Mouse (Mus musculus): ENCODE data around the gene Serpina5.

DNA sequence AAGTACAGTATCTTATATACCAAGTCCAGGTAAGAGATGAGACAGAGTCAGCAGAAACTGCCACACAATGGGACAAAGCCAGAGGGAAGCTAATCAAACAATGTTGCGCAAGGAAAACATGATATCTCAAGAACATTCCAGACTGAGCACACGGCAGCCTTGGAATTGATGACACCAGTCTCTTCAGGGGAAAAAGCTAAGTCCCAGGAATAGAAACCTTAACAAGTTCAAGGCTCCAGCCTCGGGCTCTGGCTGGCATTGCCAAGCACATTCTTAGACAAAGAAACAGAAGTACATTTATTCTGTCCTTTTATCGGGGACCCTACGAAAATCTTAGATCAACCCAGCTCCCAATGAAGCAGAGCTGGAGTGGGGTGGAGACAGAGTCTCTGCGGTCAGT, at the start of gene Serpina5:
- TF ChIP-seq POLR2A (IDR thresholded peaks at IDR 0.05; ENCODE audit: control insufficient read depth, extremely low read depth, insufficient read depth, low read length, poor library complexity) (no peak), CTCF (IDR thresholded peaks at IDR 0.05; ENCODE audit: borderline replicate concordance, control insufficient read depth, extremely low read depth, insufficient read depth, low read length, poor library complexity) (no peak)

Data from thymus, adult 2 months (tissue).